Mouse (Mus musculus) liver, embryonic 14.5 days (tissue): ENCODE data around the gene Gm49320.

Experiments
- CTCF ChIP-seq: IDR thresholded peaks from 2 replicates; pipeline ENCODE4 v1.5.1; 2016; ENCODE audit warnings: antibody characterized with exemption, low read depth, control low read depth
- EP300 ChIP-seq: IDR thresholded peaks from 2 replicates; pipeline ENCODE4 v1.6.1; 2016; ENCODE audit warnings: antibody characterized with exemption, low read depth

GRCm38 (mm10) chr8:4249213-4249612, 10.5 kb downstream of the Gm49320 start:
- TF ChIP-seq EP300 = no peak
- no peak for TF ChIP-seq CTCF
